Mouse (Mus musculus) neural tube, embryonic 11.5 days (tissue): Measurements from ENCODE around the gene Arpc2. TPM values are rescaled to one million over a fixed set of nuclear protein-coding genes. Genes with fewer than 3 reads are reported as not detected.
A peak's percentile ranks its signal among the peaks of the same experiment; 100 is the strongest.

Experiments
- ATAC-seq: fragments of 200-750 bp; cut with Nextera tagmentation; 2 replicates; pipeline ENCODE4 v1.8.0; 2017; ENCODE audit warnings: moderate number of reproducible peaks, mild to moderate bottlenecking, moderate TSS enrichment, moderate library complexity; ENCODE audit not compliant: insufficient read depth, low FRiP score, low TSS enrichment
- DNase-seq: peaks from one replicate; pipeline ENCODE4 v3.0.0-alpha.2; 2015; ENCODE audit warnings: low spot score
- H3K27ac ChIP-seq: fragments of 300-500 bp; sonication (generic); 2 replicates; pipeline ENCODE4 v1.5.1; 2014; ENCODE audit warnings: low read depth, mild to moderate bottlenecking, low read length
- H3K27me3 ChIP-seq: fragments of 300-500 bp; sonication (generic); 2 replicates; pipeline ENCODE4 v1.6.1; 2014; ENCODE audit warnings: mild to moderate bottlenecking, low read length, mixed read lengths; ENCODE audit not compliant: control insufficient read depth, insufficient read depth
- H3K36me3 ChIP-seq: fragments of 300-500 bp; sonication (generic); 2 replicates; pipeline ENCODE4 v1.6.1; 2014; ENCODE audit warnings: mild to moderate bottlenecking, low read length, moderate library complexity, mixed read lengths; ENCODE audit not compliant: control insufficient read depth, insufficient read depth
- H3K4me1 ChIP-seq: fragments of 300-500 bp; sonication (generic); 2 replicates; pipeline ENCODE4 v1.6.1; 2014; ENCODE audit warnings: low read length, mixed read lengths; ENCODE audit not compliant: control insufficient read depth, insufficient read depth
- H3K4me2 ChIP-seq: fragments of 300-500 bp; sonication (generic); 2 replicates; pipeline ENCODE4 v1.6.1; 2014; ENCODE audit warnings: low read depth, mild to moderate bottlenecking, moderate library complexity
- H3K4me3 ChIP-seq: fragments of 300-500 bp; sonication (generic); 2 replicates; pipeline ENCODE4 v1.5.1; 2014; ENCODE audit warnings: low read depth, low read length
- H3K9ac ChIP-seq: fragments of 300-500 bp; sonication (generic); 2 replicates; pipeline ENCODE4 v1.6.1; 2014; ENCODE audit warnings: mild to moderate bottlenecking, low read length
- H3K9me3 ChIP-seq: fragments of 300-500 bp; sonication (generic); 2 replicates; pipeline ENCODE4 v1.6.1; 2016; ENCODE audit warnings: low read length; ENCODE audit not compliant: control insufficient read depth
- WGBS: fragments of 180-500 bp; shearing (Covaris S2); extraction: QIAGEN DNeasy Blood & Tissue Kit; methylation state at CpG from one replicate; pipeline ENCODE4 v1.1.7; 2014; 5-methylcytosine and 5-hydroxymethylcytosine counted together
- microRNA counts: library from miRNA; unstranded; fragments of <30 nt; microRNA quantifications from one replicate; lab custom pipeline; 2015
- microRNA-seq: library from miRNA; unstranded; fragments of <30 nt; microRNA quantifications from one replicate; pipeline ENCODE4, GENCODE M21; 2016
- polyA plus RNA-seq: library from polyadenylated mRNA; unstranded; fragments of >200 nt; fragmentation: Nextera tagmentation; extraction: Ambion mirVana; gene quantifications from 2 replicates; pipeline ENCODE4 v1.2.1, GENCODE M21; 2014

Gene Arpc2
- polyA plus RNA-seq, 1 experiment from 2014 or later = 318 TPM

- Histone ChIP-seq H3K27ac (no peak overlapping the region), H3K4me2 (no peak overlapping the region), H3K36me3 (no peaks in the 10 kb centered on the region), H3K27me3 (0 out of 2 replicates have a peak, but pooled peaks cover 2% of the 10 kb centered on the region), H3K9me3 (no peaks in the 10 kb centered on the region), H3K4me1 (peaks cover 6% of the 10 kb centered on the region; the same call in 1 of the 2 replicates), H3K9ac (no peak overlapping the region), H3K4me3 (no peak overlapping the region)
- no peak for DNase-seq
- WGBS = 91% methylated on average over 1 of the region's 1 CpGs
- no peak for ATAC-seq
Observed at GRCm38 (mm10) chr1:74307146-74307545, 71.3 kb downstream of the Arpc2 start.

- Histone ChIP-seq H3K4me1 (peaks cover 6% of the 10 kb centered on the region; the same call in 1 of the 2 replicates), H3K36me3 (no peaks in the 10 kb centered on the region), H3K4me2 (no peak overlapping the region), H3K27me3 (0 out of 2 replicates have a peak, but pooled peaks cover 2% of the 10 kb centered on the region), H3K9ac (no peak overlapping the region), H3K4me3 (no peak overlapping the region), H3K27ac (no peak overlapping the region), H3K9me3 (no peaks in the 10 kb centered on the region)
- no peak for ATAC-seq
- 63% methylated on average over 10 of the region's 10 CpGs for WGBS
- no peak for DNase-seq
Observed at GRCm38 (mm10) chr1:74308001-74308964, 72.4 kb downstream of the Arpc2 start.

GRCm38 (mm10) chr1:74309767-74310166 lies 73.9 kb downstream of the Arpc2 start:
- no peaks in the 10 kb centered on the region for H3K4me1 ChIP-seq
- H3K9me3 ChIP-seq = no peaks in the 10 kb centered on the region
- no peak overlapping the region for H3K4me2 ChIP-seq
- no peak for ATAC-seq
- no peaks in the 10 kb centered on the region for H3K27me3 ChIP-seq
- H3K9ac ChIP-seq = no peak overlapping the region
- 53% methylated on average over 3 of the region's 3 CpGs for whole genome bisulfite sequencing
- no peaks in the 10 kb centered on the region for H3K36me3 ChIP-seq
- no peak for DNase-seq
- H3K4me3 ChIP-seq = no peak overlapping the region
- H3K27ac ChIP-seq = no peak overlapping the region

- Histone ChIP-seq H3K9ac (no peak overlapping the region), H3K27ac (no peak overlapping the region), H3K4me3 (no peak overlapping the region), H3K9me3 (no peaks in the 10 kb centered on the region), H3K36me3 (no peaks in the 10 kb centered on the region), H3K4me2 (no peak overlapping the region), H3K27me3 (no peaks in the 10 kb centered on the region), H3K4me1 (no peaks in the 10 kb centered on the region)
- DNase-seq (peak; percentile 43), ATAC-seq (no peak)
- WGBS = 10% methylated on average over 3 of the region's 3 CpGs
Observed at GRCm38 (mm10) chr1:74313049-74313692, 77.3 kb downstream of the Arpc2 start.

GRCm38 (mm10) chr1:74314796-74315195 lies 78.9 kb downstream of the Arpc2 start:
- H3K4me3 ChIP-seq = no peak overlapping the region
- H3K27ac ChIP-seq = no peak overlapping the region
- H3K4me2 ChIP-seq = no peak overlapping the region
- H3K4me1 ChIP-seq = no peaks in the 10 kb centered on the region
- no peaks in the 10 kb centered on the region for H3K27me3 ChIP-seq
- no peak for ATAC-seq
- WGBS = 89% methylated on average over 3 of the region's 3 CpGs
- no peaks in the 10 kb centered on the region for H3K36me3 ChIP-seq
- H3K9ac ChIP-seq = no peak overlapping the region
- DNase-seq = no peak
- no peaks in the 10 kb centered on the region for H3K9me3 ChIP-seq

GRCm38 (mm10) chr1:74316114-74316827 lies 80.4 kb downstream of the Arpc2 start:
- H3K9ac ChIP-seq = no peak overlapping the region
- no peaks in the 10 kb centered on the region for H3K36me3 ChIP-seq
- no peak overlapping the region for H3K4me2 ChIP-seq
- ATAC-seq (no peak), DNase-seq (no peak)
- no peaks in the 10 kb centered on the region for H3K9me3 ChIP-seq
- H3K27ac ChIP-seq = no peak overlapping the region
- 77% methylated on average over 4 of the region's 4 CpGs for WGBS
- H3K4me1 ChIP-seq = no peaks in the 10 kb centered on the region
- no peak overlapping the region for H3K4me3 ChIP-seq
- no peaks in the 10 kb centered on the region for H3K27me3 ChIP-seq

MicroRNAs within 50 kb of the gene (microRNA counts, 519-probe panel; counts per million panel counts)
- 171 counts per million, percentile 57 among the panel's probes with 10 or more counts for microRNA mmu-miR-1928 (lab: Ali Mortazavi, UCI)

Small RNA genes within 50 kb of the gene (microRNA-seq; reads per million reads assigned to microRNA genes)
- not detected for gene Mir1928

Other genes starting within 250 kb of the Arpc2 start
- 17.9 and 19.9 TPM in 2 replicates for gene Tns1, start 111.6 kb upstream of the Arpc2 start, polyA plus RNA-seq
- 0.38 and 0.78 TPM in 2 replicates for gene Rufy4, start 110.5 kb upstream of the Arpc2 start, polyA plus RNA-seq
- gene Cxcr2, start 82.1 kb upstream of the Arpc2 start, polyA plus RNA-seq = 0.24 TPM in 1 of 2 replicates, not detected in the other
- gene Cxcr1, start 41.5 kb upstream of the Arpc2 start, polyA plus RNA-seq = not detected in 2 replicates
- gene Gpbar1, start 42.5 kb downstream of the Arpc2 start, polyA plus RNA-seq = 0.21 and 0.38 TPM in 2 replicates
- 195 and 215 TPM in 2 replicates for gene Aamp, start 48.7 kb downstream of the Arpc2 start, polyA plus RNA-seq
- gene Pnkd, start 48.8 kb downstream of the Arpc2 start, polyA plus RNA-seq = 104 and 107 TPM in 2 replicates
- 8.3 and 8.5 TPM in 2 replicates for gene Tmbim1, start 69.5 kb downstream of the Arpc2 start, polyA plus RNA-seq
- gene Catip, start 126.0 kb downstream of the Arpc2 start, polyA plus RNA-seq = 0.20 and 0.26 TPM in 2 replicates
- 1.9 and 2.3 TPM in 2 replicates for gene Slc11a1, start 139.1 kb downstream of the Arpc2 start, polyA plus RNA-seq
- gene Ctdsp1, start 155.4 kb downstream of the Arpc2 start, polyA plus RNA-seq = 41.5 and 43.5 TPM in 2 replicates
- 0.09 and 0.15 TPM in 2 replicates for gene Vil1, start 173.3 kb downstream of the Arpc2 start, polyA plus RNA-seq